Mouse (Mus musculus) erythroblast, embryonic 14.5 days (primary cell): Measurements from ENCODE around the gene Serpina16. TPM values are rescaled to one million over a fixed set of nuclear protein-coding genes. Genes with fewer than 3 reads are reported as not detected.
A peak's percentile ranks its signal among the peaks of the same experiment; 100 is the strongest.
"Not testable (repeated sequence)": the region's sequence is repeated elsewhere in the genome, so short reads cannot be mapped to it uniquely, and the experiment has no call there.

Experiments used
- H3K27me3 ChIP-seq: 2 replicates; pipeline ENCODE4 v1.6.1; 2012; ENCODE audit warnings: inconsistent platforms; ENCODE audit not compliant: control insufficient read depth
- H3K36me3 ChIP-seq: 2 replicates; pipeline ENCODE4 v1.6.1; 2012; ENCODE audit warnings: mild to moderate bottlenecking, inconsistent platforms; ENCODE audit not compliant: control insufficient read depth
- H3K4me1 ChIP-seq: 2 replicates; pipeline ENCODE4 v1.6.1; 2012; ENCODE audit warnings: inconsistent platforms; ENCODE audit not compliant: control insufficient read depth
- H3K4me3 ChIP-seq: replicated peaks from 2 replicates; pipeline ENCODE3; 2012; ENCODE audit warnings: moderate library complexity, mild to moderate bottlenecking, inconsistent platforms
- H3K9me3 ChIP-seq: 2 replicates; pipeline ENCODE4 v1.6.1; 2012; ENCODE audit warnings: low read length, inconsistent platforms, mixed read lengths; ENCODE audit not compliant: control insufficient read depth
- GATA1 ChIP-seq: IDR thresholded peaks from 2 replicates; pipeline ENCODE4 v1.6.1; 2012; ENCODE audit warnings: low read length, inconsistent platforms, mixed read lengths
- TAL1 ChIP-seq: IDR thresholded peaks from 3 replicates; pipeline ENCODE4 v1.6.1; 2012; ENCODE audit warnings: low read length, inconsistent platforms, mixed read lengths
- polyA plus RNA-seq: library from polyadenylated mRNA; stranded (reverse); fragments of >175 nt; gene quantifications from 2 replicates; pipeline ENCODE4 v1.2.3, GENCODE M21; 2012

Serpina16 gene
- polyA plus RNA-seq, 1 experiment = not detected

DNA sequence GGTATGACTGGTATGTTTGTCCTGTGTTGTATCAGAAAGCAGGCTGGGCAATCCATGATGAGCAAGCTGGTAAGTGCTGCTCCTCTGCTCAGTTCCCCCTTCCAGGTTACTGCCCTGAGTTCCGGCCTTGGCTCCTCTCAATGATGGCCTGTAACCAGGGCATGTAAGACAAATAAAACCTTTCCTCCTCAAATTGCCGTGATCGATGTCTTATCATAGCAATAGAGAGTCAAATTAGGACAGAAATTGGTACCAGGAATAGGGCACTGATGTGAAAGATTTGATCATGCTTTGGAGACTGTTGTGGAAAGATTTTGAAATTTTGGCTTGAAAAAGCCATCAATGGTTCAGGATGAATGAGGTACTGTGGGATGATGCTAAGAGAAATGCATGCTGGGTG lies 10.7 kb downstream of the Serpina16 start:
- Histone ChIP-seq H3K36me3 (no peaks in the 10 kb centered on the region), H3K4me1 (no peaks in the 10 kb centered on the region), H3K9me3 (peaks cover 26% of the 10 kb centered on the region), H3K4me3 (no peak overlapping the region), H3K27me3 (no peaks in the 10 kb centered on the region)
- TF ChIP-seq GATA1 = no peak

GRCm38 (mm10) chr12:103662053-103662452 lies 13.9 kb downstream of the Serpina16 start:
- H3K36me3 ChIP-seq, H3K27me3 ChIP-seq, H3K4me1 ChIP-seq, H3K4me3 ChIP-seq: not testable (repeated sequence)
- peaks cover 16% of the 10 kb centered on the region for H3K9me3 ChIP-seq

DNA sequence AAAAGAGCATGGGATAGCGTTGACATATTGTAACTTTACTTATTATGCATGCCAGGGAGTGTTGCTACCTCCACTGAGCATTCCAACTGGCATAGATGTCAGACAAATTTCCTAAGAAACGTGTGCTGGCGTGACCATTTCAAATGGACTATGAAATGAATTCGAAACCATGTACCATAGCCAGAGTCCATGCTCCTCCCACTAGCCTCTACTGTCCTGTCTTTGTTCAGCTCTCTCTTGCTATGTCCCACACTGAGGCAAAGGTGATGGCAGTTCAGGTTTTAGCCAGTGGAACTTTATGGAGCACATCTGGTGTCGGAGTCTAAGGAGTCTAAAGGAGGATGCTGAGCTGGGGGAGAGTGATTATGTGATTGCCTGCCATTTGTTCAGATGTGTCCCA lies 15.9 kb downstream of the Serpina16 start:
- Histone ChIP-seq H3K27me3 (no peaks in the 10 kb centered on the region), H3K36me3 (no peaks in the 10 kb centered on the region; the same call in 1 of the 2 replicates), H3K4me3 (no peak overlapping the region), H3K9me3 (peaks cover 16% of the 10 kb centered on the region), H3K4me1 (no peaks in the 10 kb centered on the region)
- TF ChIP-seq TAL1 (no peak), GATA1 (no peak)

DNA sequence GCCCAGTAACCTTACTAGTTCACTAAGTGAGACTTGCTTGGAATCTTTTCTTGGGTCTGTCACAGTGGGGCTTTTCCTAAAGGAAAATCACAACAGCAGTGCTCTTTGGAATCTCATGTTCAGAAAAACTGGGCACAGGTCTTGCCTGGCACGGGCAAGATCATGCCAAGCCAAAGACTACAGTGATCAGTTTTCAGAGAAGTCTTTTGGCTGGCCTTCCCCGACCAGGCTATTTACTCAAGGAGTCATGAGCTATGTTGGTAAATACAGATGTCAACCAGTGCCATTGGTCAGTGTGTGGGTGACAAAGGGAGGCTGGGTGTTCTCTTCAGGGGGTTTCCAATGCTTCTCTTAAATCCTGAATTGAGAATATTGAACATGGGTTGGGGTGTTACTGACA lies 16.8 kb downstream of the Serpina16 start:
- no peaks in the 10 kb centered on the region for H3K4me1 ChIP-seq
- no peak overlapping the region for H3K4me3 ChIP-seq
- H3K27me3 ChIP-seq = no peaks in the 10 kb centered on the region
- H3K36me3 ChIP-seq = no peaks in the 10 kb centered on the region; the same call in 1 of the 2 replicates
- H3K9me3 ChIP-seq = peaks cover 16% of the 10 kb centered on the region
- no peak for TF ChIP-seq GATA1

- Histone ChIP-seq H3K9me3 (peaks cover 16% of the 10 kb centered on the region), H3K36me3 (no peaks in the 10 kb centered on the region; the same call in 1 of the 2 replicates), H3K4me3 (no peak overlapping the region), H3K4me1 (no peaks in the 10 kb centered on the region), H3K27me3 (no peaks in the 10 kb centered on the region)
- TF ChIP-seq GATA1 = no peak
- TF ChIP-seq TAL1 = no peak
These were observed 17.9 kb downstream of the Serpina16 start for GRCm38 (mm10) chr12:103657991-103658390.

GRCm38 (mm10) chr12:103656848-103657626 lies 18.9 kb downstream of the Serpina16 start, which contains the start of gene Serpina6:
TSS of gene Serpina6 (minus strand) at chr12:103657212.
- no peaks in the 10 kb centered on the region; the same call in 1 of the 2 replicates for H3K36me3 ChIP-seq
- TF ChIP-seq TAL1 (no peak), GATA1 (no peak)
- H3K4me3 ChIP-seq = peak within 1 kb of the TSS; percentile 49
- no peaks in the 10 kb centered on the region for H3K4me1 ChIP-seq
- no peaks in the 10 kb centered on the region for H3K27me3 ChIP-seq
- H3K9me3 ChIP-seq = peaks cover 16% of the 10 kb centered on the region

DNA sequence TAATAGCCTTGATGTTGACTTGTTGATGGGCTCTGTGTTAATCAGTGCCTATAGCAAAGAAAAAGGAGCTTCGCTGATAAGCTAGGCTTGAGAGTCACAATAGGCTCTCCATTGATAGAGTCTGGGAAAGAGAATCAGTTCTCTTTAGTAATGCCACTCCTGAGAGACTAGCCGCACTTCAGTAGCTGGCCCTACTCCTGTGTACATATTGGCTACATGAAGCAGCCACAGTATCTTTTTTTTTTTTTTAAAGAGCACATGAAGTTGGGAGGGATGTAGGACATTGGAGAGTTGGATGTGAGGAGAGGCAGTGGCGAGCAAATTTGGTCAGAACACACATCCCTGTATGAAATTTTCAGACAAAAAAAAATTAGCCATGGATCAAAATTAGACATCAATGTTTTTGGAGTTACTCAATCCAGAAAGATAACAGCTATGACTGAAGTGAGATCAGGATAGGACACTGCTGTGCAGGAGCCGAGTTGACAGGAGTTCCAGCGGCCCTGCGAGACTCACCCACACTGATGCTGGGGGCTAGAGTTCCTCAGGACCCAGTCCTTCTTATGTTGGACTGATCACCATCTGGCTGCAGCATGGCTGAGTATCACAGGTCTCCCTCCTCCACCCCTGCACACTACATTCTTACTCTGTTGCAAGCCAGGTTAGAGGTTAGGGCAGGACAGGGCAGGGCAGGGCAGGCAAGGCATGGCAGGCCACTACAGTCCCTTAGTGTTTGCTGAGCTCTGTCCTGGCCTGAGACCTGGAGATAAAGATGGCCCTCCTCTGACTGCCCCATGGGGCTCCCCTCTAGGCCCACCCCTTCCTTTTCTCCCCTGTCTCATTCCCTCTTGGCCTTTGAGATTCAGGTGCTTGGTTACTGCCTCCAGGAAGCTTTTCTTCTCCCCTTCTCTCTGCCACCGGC lies 20.6 kb downstream of the Serpina16 start:
- no peak for TF ChIP-seq TAL1
- no peak for TF ChIP-seq GATA1
- H3K9me3 ChIP-seq = peaks cover 16% of the 10 kb centered on the region
- no peaks in the 10 kb centered on the region for H3K27me3 ChIP-seq
- H3K4me3 ChIP-seq = peak overlapping the region; percentile 49
- H3K36me3 ChIP-seq = no peaks in the 10 kb centered on the region; the same call in 1 of the 2 replicates
- H3K4me1 ChIP-seq = no peaks in the 10 kb centered on the region

DNA sequence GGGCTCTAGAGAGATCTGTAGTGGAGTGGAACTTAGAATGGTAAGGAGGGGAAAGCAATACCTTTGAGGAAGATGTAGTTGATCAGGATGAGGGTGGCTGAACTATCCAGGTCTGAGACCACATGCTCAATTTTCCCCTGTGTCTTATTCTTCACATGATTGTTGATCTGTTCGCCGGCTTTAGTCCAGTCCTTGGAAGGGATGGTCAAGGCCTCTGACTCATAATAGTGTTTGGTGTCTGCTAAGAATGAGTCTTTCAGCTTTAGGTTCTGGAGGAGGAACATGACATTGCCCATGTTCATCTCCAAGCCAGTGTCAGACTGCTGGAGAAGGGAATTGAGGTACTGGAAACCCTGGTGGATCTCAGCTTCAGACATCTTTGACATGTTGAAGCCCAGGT lies 22.1 kb downstream of the Serpina16 start:
- Histone ChIP-seq H3K4me1 (no peaks in the 10 kb centered on the region), H3K4me3 (no peak overlapping the region), H3K36me3 (no peaks in the 10 kb centered on the region; the same call in 1 of the 2 replicates), H3K9me3 (peaks cover 8% of the 10 kb centered on the region), H3K27me3 (no peaks in the 10 kb centered on the region)
- TF ChIP-seq TAL1 = no peak
- no peak for TF ChIP-seq GATA1

- TF ChIP-seq TAL1 (no peak), GATA1 (no peak)
These were observed 29.6 kb downstream of the Serpina16 start for GRCm38 (mm10) chr12:103646314-103646713.

More at GRCm38 (mm10) chr12:103646314-103646713, 29.6 kb downstream of the Serpina16 start:
- H3K27me3 ChIP-seq = no peaks in the 10 kb centered on the region
- H3K4me3 ChIP-seq = no peak overlapping the region
- H3K36me3 ChIP-seq = no peaks in the 10 kb centered on the region; the same call in 1 of the 2 replicates
- no peaks in the 10 kb centered on the region for H3K9me3 ChIP-seq
- no peaks in the 10 kb centered on the region for H3K4me1 ChIP-seq
